Mouse (Mus musculus): Measurements from ENCODE around the gene Pcnx. TPM values are rescaled to one million over a fixed set of nuclear protein-coding genes. Genes with fewer than 3 reads are reported as not detected.

The Pcnx gene
- polyA plus RNA-seq (2017; shearing (Covaris generic)) = 10 to 100 TPM; 12.0 to 14.8 TPM

GRCm38 (mm10) chr12:81859351-81860307 lies at the start of gene Pcnx:
Gene Pcnx (plus strand): TSS chr12:81860023.
- peak; percentile 77 for ATAC-seq

DNA sequence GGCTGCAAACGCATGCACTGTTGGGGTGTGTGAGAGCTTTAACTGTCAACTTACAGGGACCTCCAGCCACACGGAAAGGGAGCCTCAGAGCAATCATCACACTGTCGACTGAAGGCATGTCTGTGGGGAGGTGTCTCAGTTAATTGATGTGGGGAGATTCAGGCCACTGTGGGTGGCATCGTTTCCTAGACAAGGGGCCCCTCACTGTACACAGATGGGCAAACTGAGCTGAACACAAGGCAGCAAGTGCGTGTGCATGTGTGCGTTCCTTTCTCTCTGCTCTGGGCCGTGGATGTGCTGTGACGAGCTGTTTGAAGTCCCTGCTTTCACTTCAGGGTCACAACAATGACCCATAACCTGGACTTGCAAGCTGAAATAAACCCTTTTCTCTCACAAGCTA lies 49.4 kb upstream of the Pcnx start:
- ATAC-seq = no peak

GRCm38 (mm10) chr12:81814742-81815141 lies 45.1 kb upstream of the Pcnx start:
- ATAC-seq = no peak

- ATAC-seq = no peak
Observed at GRCm38 (mm10) chr12:81816330-81817125, 43.3 kb upstream of the Pcnx start.

- ATAC-seq = no peak
Observed at GRCm38 (mm10) chr12:81817126-81817505, 42.7 kb upstream of the Pcnx start.

DNA sequence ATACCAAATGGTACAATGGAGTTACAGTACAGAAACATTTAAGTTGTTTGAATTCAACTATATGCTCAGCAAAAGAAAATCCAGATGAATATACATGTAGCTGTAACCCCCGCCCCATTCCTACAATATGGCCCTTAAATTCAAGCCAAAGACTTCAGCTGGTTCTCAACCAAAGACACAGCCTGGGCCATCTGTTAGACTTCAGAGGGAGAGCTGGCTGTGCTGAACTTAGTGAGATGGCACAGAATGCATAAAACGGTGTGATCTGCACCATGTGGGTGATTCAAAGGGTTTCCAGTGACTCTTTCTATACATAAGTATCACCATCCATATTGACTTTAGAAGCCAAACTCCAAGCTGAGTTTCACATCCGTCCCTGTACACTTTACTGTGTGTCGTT lies 39.1 kb upstream of the Pcnx start:
- no peak for ATAC-seq

- no peak for ATAC-seq
Observed at GRCm38 (mm10) chr12:81822176-81822575, 37.6 kb upstream of the Pcnx start.

DNA sequence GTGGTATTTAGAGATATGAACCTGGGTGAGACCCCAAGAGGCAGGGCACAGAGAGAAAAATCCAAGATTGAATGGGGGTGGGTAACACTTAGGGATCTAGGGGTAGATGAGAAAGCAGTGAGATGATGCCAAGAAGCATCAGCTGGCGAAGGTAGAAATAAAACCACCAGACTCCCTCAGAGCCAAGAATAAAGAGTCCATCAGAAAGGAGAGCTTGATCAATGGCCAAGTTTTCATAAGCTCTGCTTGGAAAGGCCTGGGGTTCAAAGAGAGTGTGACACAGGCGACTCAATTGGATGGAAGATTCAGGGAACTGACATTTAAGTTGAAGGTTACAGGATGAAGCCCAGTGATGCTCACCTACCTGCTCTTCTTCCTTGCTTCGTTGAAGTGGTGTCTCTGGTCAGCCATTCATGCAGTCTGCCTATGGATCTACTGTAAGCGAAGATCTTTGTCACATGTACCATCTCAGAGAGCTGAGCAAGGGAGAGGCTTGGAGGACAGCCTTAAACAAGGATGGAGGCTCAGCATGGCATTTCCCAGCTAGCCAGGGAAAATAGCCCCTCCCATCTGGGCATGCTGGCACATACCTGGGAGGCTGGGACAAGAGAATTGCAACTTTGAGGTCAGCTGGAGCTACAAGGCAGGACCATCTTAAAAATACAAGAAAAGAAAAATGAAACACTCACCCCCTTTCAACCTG lies 36.9 kb upstream of the Pcnx start:
- no peak for ATAC-seq

GRCm38 (mm10) chr12:81828355-81828754 lies 31.5 kb upstream of the Pcnx start:
- ATAC-seq = no peak

- no peak for ATAC-seq
Observed at GRCm38 (mm10) chr12:81832039-81832738, 27.6 kb upstream of the Pcnx start.

DNA sequence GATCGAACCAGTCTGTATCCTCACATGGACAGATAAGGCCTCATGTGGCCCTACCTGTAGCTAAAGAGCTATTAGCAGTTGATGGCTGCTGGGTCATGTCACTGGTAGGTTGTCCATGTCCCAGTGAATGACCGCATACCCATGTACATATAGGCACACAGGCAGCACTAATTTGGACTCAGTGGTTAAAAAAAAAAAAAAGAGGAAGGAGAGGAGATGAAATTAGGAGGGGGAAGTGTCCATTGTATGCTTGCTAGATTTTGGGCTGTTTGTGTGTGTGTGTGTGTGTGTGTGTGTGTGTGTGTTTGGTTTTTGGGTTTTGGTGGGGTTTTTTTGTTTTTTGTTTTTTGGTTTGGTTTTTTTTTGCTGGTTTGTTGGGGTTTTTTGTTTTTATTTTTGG lies 26.7 kb upstream of the Pcnx start:
- no peak for ATAC-seq

- no peak for ATAC-seq
Observed at GRCm38 (mm10) chr12:81836162-81836561, 23.7 kb upstream of the Pcnx start.

DNA sequence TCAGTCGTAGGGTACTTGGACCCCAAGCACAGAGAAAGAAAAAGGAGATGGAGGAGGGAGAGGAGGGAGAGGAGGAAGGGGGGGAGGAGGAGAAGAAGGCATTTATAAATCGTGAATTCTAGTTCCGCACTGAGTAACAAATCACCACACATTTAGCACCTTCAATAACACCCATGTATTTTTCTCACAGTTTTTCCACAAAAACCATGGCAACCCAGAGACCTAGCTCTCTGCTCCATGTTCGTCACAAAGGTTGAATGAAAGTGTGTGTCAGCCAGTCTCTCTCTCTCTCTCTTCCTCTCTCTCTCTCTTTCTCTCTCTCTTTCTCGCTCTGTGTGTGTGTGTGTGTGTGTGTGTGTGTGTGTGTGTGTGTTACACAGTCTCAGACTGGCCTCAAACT lies 22.4 kb upstream of the Pcnx start:
- ATAC-seq = no peak

- ATAC-seq = peak; percentile 74
Observed at GRCm38 (mm10) chr12:81839663-81840062, 20.2 kb upstream of the Pcnx start.

DNA sequence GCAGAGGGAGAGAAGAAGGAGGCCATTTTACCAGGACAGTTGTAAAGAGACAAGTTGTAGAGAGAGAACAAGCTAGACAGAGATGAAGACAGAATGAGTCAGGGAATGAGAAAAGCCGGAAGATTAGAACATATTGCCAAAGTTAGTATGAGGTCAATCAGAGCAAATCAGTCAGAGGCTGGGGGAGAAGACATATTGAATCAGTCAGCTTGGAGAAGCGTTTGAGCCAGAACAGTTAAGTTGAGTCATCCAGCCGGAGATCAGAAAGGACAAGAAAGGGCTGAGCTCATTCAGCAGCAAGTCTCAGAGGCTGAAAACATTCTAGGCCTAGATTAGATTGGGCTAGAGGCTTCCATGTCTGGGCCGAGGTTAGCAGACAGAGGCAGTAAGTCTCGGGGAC lies 18.8 kb upstream of the Pcnx start:
- ATAC-seq = no peak

DNA sequence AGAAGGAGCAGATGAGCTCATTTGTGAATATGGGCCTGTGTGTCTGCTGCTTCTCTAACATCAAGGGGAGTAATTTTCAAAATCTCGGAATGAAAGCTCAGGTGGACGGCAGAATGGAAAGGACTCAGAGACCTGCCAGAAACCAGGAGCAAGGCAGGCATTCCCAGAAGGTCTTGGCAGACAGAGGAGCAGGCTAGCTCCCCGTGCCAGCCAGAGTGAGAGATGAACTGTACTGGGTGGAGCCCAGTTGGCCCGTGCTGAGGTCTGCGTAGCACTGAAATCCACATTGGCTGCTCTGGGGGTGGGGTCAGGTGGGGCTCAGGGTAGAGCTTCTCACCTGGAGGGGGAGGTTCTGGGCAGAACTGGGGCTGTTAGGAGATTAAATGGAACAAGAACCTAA lies 16.3 kb upstream of the Pcnx start:
- ATAC-seq = no peak

- ATAC-seq = no peak
Observed at GRCm38 (mm10) chr12:81844572-81844971, 15.3 kb upstream of the Pcnx start.

- ATAC-seq = peak; percentile 74
Observed at GRCm38 (mm10) chr12:81844981-81845380, 14.8 kb upstream of the Pcnx start.

DNA sequence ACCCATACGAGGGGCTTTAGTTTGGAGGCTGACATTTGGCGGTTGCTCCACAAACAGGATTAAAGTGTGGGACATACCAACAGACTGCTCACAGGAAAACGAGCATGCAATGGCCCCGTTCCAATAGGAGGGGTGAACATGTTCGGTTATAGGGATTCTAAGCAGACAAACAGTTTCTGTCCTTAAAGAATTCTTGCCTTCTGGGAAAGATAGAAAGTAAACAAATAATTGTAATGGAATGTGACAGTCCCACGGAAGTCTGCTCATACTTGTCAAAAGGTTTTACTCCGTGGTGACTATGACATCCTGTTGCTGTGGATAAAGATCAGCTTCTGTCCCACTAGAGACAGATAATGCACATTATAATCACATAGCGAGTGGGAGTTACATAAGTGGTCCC lies 10.2 kb upstream of the Pcnx start:
- no peak for ATAC-seq

- ATAC-seq = no peak
Observed at GRCm38 (mm10) chr12:81852551-81852950, 7.3 kb upstream of the Pcnx start.

DNA sequence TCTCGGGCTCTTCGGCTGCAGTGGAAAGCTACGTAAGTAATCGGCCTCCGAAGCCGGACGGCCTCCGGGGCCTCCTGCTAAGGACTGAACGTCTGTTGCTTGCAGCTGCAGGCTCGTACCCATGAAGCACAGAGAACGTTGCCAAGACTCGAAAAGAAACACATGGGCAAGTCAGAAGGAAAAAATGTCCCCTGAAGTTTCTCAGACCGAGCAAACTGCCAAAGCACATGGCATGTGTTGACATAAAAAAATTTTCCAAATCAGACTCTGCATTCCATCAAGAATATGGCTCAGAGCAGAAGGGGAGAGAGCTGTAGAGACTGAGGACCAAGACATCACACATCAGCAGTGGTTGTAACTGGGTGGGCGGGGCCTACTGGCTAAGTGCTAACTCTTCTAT lies 6.8 kb upstream of the Pcnx start:
- ATAC-seq = no peak

- ATAC-seq = no peak
Observed at GRCm38 (mm10) chr12:81853543-81853942, 6.3 kb upstream of the Pcnx start.

Data from CD4-positive, CD25-positive, alpha-beta regulatory T cell, adult 4 months (primary cell).